ENCODE assay signal across 8 mouse cellular contexts in the genomic region with DNA sequence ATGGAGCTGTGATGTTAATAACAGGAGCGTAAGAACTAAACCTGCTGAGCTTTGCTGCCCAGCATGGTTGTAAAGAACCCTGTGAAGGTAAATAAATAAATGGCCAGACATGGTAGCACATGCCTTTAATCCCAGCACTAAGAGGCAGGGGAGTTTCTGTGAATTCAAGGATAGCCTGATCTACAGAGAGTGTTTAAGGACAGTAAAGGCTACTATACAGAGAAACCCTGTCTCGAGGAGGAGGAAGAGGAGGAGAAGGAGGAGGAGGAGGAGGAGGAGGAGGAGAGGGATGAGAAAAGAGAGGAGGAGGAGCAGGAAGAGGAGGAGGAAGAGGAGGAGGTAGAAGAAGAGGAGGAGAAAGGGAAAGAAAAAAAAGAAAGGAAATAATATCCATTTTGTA. TPM values are rescaled to one million over a fixed set of nuclear protein-coding genes. Genes with fewer than 3 reads are reported as not detected.
DNase-seq lines count a peak whose midpoint lies in the region; ATAC-seq lines count a peak whose summit lies in the region.

No protein-coding gene starts in this region.

- H3K4me3 ChIP-seq in kidney, embryonic 16.5 days (ENCODE audit: low read length) = peak overlapping the region; percentile 51
- peak overlapping the region; percentile 53 for H3K4me3 ChIP-seq in embryonic facial prominence, embryonic 12.5 days
- peak overlapping the region; percentile 55 for H3K4me3 ChIP-seq in intestine, embryonic 16.5 days (ENCODE audit: low read length)
- peak overlapping the region; percentile 59 for H3K4me3 ChIP-seq in neural tube, embryonic 13.5 days

- no peak for ATAC-seq in kidney, embryonic 16.5 days (ENCODE audit: low FRiP score, low TSS enrichment)
- no peak for ATAC-seq in embryonic facial prominence, embryonic 12.5 days (ENCODE audit: insufficient number of reproducible peaks, insufficient read depth, low FRiP score, low TSS enrichment)
- ATAC-seq in intestine, embryonic 16.5 days = 0 out of 2 replicates have a peak, but pooled peaks have one; percentile 26
- 0 out of 2 replicates have a peak, but pooled peaks have one; percentile 36 for ATAC-seq in neural tube, embryonic 13.5 days (ENCODE audit: low read depth)

- no peaks in the 10 kb centered on the region for H3K27me3 ChIP-seq in kidney, embryonic 16.5 days (ENCODE audit: insufficient read depth, low read length)
- H3K27me3 ChIP-seq in embryonic facial prominence, embryonic 12.5 days = no peaks in the 10 kb centered on the region; the same call in 1 of the 2 replicates
- H3K27me3 ChIP-seq in intestine, embryonic 16.5 days (replicated peaks; ENCODE audit: control insufficient read depth, insufficient read depth, low read length) = no peaks in the 10 kb centered on the region
- H3K27me3 ChIP-seq in neural tube, embryonic 13.5 days = no peaks in the 10 kb centered on the region

- H3K27ac ChIP-seq in kidney, embryonic 16.5 days (ENCODE audit: low read length) = peak overlapping the region; percentile 11; the same call in 1 of the 2 replicates
- peak overlapping the region; percentile 38 for H3K27ac ChIP-seq in embryonic facial prominence, embryonic 12.5 days
- H3K27ac ChIP-seq in intestine, embryonic 16.5 days (ENCODE audit: low read length) = no peak overlapping the region
- peak overlapping the region; percentile 70 for H3K27ac ChIP-seq in neural tube, embryonic 13.5 days (replicated peaks)

- H3K36me3 ChIP-seq in kidney, embryonic 16.5 days (ENCODE audit: insufficient read depth, low read length) = no peaks in the 10 kb centered on the region
- peaks cover 2% of the 10 kb centered on the region; the same call in 1 of the 2 replicates for H3K36me3 ChIP-seq in embryonic facial prominence, embryonic 12.5 days
- H3K36me3 ChIP-seq in intestine, embryonic 16.5 days (ENCODE audit: control insufficient read depth, insufficient read depth, low read length) = no peaks in the 10 kb centered on the region
- 0 out of 2 replicates have a peak, but pooled peaks cover 3% of the 10 kb centered on the region for H3K36me3 ChIP-seq in neural tube, embryonic 13.5 days

- WGBS in kidney, embryonic 16.5 days = 44% methylated on average over 2 of the region's 2 CpGs
- WGBS in embryonic facial prominence, embryonic 12.5 days = 41% methylated on average over 2 of the region's 2 CpGs
- 34% methylated on average over 2 of the region's 2 CpGs for WGBS in intestine, embryonic 16.5 days
- WGBS in neural tube, embryonic 13.5 days = 25% methylated on average over 2 of the region's 2 CpGs

- peak overlapping the region; percentile 63 for H3K4me2 ChIP-seq in kidney, embryonic 16.5 days (replicated peaks; ENCODE audit: low read depth, low read length)
- peak overlapping the region; percentile 76 for H3K4me2 ChIP-seq in embryonic facial prominence, embryonic 12.5 days (replicated peaks)
- H3K4me2 ChIP-seq in intestine, embryonic 16.5 days (ENCODE audit: low read depth, low read length) = peak overlapping the region; percentile 65
- H3K4me2 ChIP-seq in neural tube, embryonic 13.5 days = peak overlapping the region; percentile 86

- H3K9me3 ChIP-seq in kidney, embryonic 16.5 days (ENCODE audit: low read length) = no peaks in the 10 kb centered on the region
- no peaks in the 10 kb centered on the region for H3K9me3 ChIP-seq in embryonic facial prominence, embryonic 12.5 days
- H3K9me3 ChIP-seq in intestine, embryonic 16.5 days (ENCODE audit: control insufficient read depth, low read length) = no peaks in the 10 kb centered on the region
- no peaks in the 10 kb centered on the region for H3K9me3 ChIP-seq in neural tube, embryonic 13.5 days

- peaks cover 7% of the 10 kb centered on the region; the same call in 1 of the 2 replicates for H3K4me1 ChIP-seq in kidney, embryonic 16.5 days (ENCODE audit: insufficient read depth, low read length)
- H3K4me1 ChIP-seq in embryonic facial prominence, embryonic 12.5 days = peaks cover 9% of the 10 kb centered on the region; the same call in 1 of the 2 replicates
- H3K4me1 ChIP-seq in intestine, embryonic 16.5 days (ENCODE audit: control insufficient read depth, insufficient read depth, low read length) = peaks cover 12% of the 10 kb centered on the region
- H3K4me1 ChIP-seq in neural tube, embryonic 13.5 days (replicated peaks) = peaks cover 25% of the 10 kb centered on the region

- no peak for DNase-seq in kidney, postnatal 10 days
- DNase-seq in spleen, adult 12 weeks (ENCODE audit: low spot score) = no peak
- DNase-seq in kidney, postnatal 14 days = no peak
- DNase-seq in urinary bladder, postnatal 4 days (ENCODE audit: low spot score in 2 of 2) = no peak

- no peak overlapping the region for H3K9ac ChIP-seq in kidney, embryonic 16.5 days (replicated peaks; ENCODE audit: low read length)
- 0 out of 2 replicates have a peak overlapping the region, but pooled peaks have one; percentile 15 for H3K9ac ChIP-seq in embryonic facial prominence, embryonic 12.5 days
- no peak overlapping the region for H3K9ac ChIP-seq in intestine, embryonic 16.5 days (ENCODE audit: low read depth, low read length)
- H3K9ac ChIP-seq in neural tube, embryonic 13.5 days = peak overlapping the region; percentile 78

RNA-seq across cellular contexts. Expression of a gene that starts 0.4 kb away (rescaled TPM):
- 8.1 and 9.2 TPM in 2 replicates for polyA plus RNA-seq in kidney, embryonic 16.5 days (2015; fragmentation: Nextera tagmentation; extraction: Ambion mirVana)
- polyA plus RNA-seq in embryonic facial prominence, embryonic 12.5 days (2016; fragmentation: Nextera tagmentation; extraction: Ambion mirVana) = 7.6 and 8.6 TPM in 2 replicates
- 4.2 and 5.1 TPM in 2 replicates for polyA plus RNA-seq in intestine, embryonic 16.5 days (2015; fragmentation: Nextera tagmentation; extraction: Ambion mirVana)
- 6.4 and 7.0 TPM in 2 replicates for polyA plus RNA-seq in neural tube, embryonic 13.5 days (2015; fragmentation: Nextera tagmentation; extraction: Ambion mirVana)

RNA-seq across cellular contexts. Expression of a gene that starts 26.0 kb away (rescaled TPM):
- 9.6 and 11.2 TPM in 2 replicates for polyA plus RNA-seq in kidney, embryonic 16.5 days (2015; fragmentation: Nextera tagmentation; extraction: Ambion mirVana)
- 17.0 and 19.2 TPM in 2 replicates for polyA plus RNA-seq in embryonic facial prominence, embryonic 12.5 days (2016; fragmentation: Nextera tagmentation; extraction: Ambion mirVana)
- 15.0 and 15.1 TPM in 2 replicates for polyA plus RNA-seq in intestine, embryonic 16.5 days (2015; fragmentation: Nextera tagmentation; extraction: Ambion mirVana)
- polyA plus RNA-seq in neural tube, embryonic 13.5 days (2015; fragmentation: Nextera tagmentation; extraction: Ambion mirVana) = 2.1 and 2.2 TPM in 2 replicates

Comparison
In these comparisons a context has a peak if more than half of its experiments do, and no peak if none do; other contexts are left out.
1. ATAC-seq: peak in intestine, embryonic 16.5 days (single experiment) and neural tube, embryonic 13.5 days (single experiment); none in kidney, embryonic 16.5 days (single experiment) and embryonic facial prominence, embryonic 12.5 days (single experiment).
2. H3K9ac ChIP-seq: peak in embryonic facial prominence, embryonic 12.5 days (single experiment) and neural tube, embryonic 13.5 days (single experiment); none in kidney, embryonic 16.5 days (single experiment) and intestine, embryonic 16.5 days (single experiment).
3. Peak in every context shown above with its lines, with median percentiles within 50 percentile points of each other: H3K4me2 ChIP-seq and H3K4me3 ChIP-seq.